Mouse (Mus musculus) retina, postnatal 1 day (tissue): ENCODE data around the gene Fuz.
A peak's percentile ranks its signal among the peaks of the same experiment; 100 is the strongest.
"Not testable (repeated sequence)": the region's sequence is repeated elsewhere in the genome, so short reads cannot be mapped to it uniquely, and the experiment has no call there.

Experiments
- DNase-seq: peaks from one replicate; pipeline ENCODE4 v3.0.0-alpha.2; 2012

Fuz gene

DNA sequence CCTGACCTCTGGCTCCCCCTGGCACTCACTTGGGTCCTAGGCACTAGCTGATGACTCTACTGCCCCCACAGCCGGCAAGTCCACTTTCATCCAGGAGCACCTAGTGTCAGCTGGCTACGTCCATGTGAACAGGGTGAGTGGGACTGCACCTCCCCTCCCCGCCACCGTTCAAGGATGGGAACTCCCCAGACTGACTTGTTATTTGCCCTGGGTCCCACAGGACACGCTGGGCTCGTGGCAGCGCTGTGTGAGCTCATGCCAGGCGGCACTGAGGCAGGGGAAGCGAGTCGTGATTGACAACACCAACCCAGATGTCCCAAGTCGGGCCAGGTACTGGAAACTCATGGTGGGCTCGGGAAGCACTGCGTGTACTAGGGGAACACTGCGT lies 34.5 kb upstream of the Fuz start:
- no peak for DNase-seq

DNA sequence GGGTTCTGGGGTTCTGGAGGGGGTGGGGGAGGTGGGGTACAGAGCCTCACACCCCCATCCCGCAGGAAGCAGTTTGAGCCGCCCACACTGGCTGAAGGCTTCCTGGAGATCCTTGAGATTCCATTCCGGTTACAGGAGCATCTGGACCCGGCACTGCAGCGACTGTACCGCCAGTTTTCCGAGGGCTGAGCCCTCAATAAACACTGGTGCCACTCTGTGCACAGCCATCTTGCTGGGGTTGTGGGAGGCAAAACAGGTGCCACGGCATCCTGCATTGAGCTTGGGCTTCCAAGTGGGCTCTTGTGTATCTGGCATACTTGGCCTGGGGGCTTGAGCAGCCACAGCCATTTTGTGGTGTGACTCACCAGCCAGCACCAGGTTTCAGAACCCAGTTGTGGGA lies 33.4 kb upstream of the Fuz start:
- no peak for DNase-seq

DNA sequence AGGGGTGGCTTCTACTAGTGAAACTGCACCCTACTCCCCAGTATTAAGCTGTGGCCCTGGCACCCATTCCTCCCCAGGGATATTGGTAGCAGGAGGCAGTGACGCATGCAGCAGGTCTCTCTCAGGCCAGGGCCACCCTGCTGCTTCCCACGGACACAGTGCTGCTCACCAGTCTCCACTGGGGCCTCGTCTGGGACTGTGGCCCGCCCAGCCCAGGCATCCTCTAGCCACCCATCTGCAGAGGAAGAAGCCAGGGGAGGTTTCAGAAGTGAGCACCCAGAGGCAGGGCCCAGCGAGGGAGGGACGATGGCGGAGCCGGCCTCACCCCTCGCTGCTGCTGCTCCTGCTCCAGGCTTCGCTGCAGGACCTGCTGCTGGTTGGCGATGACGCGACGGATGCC lies 32.7 kb upstream of the Fuz start:
- DNase-seq, result no peak

DNA sequence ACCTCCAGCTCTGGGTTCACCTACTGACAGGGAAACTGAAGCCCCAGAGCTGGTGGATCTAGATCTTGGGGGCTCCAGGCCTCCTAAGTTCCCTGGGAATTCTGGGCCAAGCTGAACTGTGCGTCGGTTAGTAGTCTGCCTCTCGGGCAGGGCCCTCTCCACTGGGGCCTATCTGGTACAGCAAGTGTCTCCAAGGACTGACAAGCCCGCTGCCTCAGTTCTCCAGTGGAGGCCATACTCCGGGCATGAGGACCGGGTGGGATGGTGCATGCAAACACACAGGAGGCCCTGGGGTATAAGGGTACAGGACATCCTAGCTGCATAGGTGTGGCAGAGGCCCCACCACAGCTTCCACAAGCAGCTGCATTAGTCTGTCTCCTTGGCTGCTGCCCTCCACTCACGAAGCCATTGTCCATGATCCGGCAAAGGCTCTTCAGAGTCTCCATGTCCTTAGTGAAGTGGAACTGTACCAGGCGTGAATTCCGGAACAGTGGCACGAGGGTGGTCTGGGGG lies 31.8 kb upstream of the Fuz start:
- no peak for DNase-seq

DNA sequence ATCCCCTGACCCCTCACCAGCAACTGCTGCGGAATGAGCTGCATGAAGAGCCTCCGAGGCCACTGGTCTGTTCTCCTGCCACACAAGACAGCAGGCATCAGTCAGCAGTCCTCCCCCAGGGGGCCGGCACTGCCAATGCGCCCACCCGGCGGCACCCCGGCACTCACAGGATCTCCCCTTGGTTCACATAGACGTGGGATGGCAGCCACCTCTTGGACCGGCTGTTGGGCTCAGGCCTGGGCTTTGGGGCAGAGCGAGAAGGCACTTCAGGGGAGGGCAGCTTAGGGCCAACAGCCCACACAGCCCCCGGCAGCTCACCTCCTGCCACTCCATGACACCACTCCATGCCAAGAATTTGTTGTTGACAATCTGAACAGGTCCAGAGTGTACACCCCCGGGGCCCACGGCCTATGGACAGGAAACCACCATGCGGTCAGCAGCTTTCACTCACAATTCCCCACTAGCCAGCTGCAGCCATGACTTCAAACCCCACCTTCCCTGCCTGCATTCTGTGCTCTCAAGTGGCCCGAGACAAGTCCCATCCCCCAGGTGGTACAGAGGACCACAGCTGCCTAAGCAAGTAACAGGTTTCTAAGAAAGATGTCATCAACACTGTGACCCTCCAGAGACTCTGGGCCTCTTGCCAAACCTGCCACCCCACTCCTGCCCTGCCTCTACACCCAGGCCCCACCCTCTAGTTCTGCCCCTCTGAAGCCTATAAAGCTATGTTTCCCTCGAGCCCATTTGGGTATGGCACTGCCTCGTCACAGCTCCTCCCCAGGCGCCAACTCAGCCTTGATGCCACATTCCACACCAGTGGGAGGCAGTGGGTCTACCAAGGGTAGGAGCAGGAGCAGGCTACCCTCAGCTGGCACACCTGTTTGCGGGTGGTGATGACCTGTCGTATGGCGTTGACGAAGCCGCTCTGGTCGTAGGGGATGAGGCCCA lies 31.0 kb upstream of the Fuz start:
- DNase-seq, result no peak

DNA sequence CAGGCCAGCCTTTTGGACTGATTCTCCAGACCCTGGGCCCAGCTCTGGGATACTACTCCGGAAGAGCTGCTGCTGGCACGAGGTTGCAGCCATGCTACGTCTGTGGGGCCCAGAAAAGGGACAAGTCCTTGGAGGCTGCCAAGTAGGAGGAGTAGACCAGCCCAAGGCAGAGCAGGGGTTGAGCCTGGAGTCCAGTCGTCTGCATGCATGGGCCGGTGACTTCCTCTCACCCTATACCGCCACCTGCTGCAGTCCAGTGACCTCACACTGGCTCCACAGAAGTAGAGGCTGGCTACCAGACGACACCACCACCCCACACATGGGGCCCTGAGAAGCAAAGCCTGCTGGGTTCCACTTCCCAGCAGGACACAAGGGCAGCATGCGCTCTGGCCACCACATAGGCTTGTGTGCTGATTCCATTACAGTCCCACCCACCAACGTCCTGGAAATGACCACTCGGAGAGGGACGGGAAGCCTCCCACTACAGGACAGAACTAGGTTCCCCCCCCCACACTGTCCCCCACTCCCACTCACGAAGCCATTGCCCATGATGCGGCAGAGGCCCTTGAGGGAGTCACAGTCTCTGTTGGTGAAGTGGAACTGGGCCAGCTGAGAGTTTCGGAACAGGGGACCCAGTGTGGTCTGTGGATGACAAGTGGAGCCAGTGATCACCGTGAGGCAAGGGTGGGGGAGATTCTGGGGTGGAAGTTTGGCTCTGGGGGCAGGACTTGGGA lies 29.4 kb upstream of the Fuz start:
- DNase-seq, result peak; percentile 53

DNA sequence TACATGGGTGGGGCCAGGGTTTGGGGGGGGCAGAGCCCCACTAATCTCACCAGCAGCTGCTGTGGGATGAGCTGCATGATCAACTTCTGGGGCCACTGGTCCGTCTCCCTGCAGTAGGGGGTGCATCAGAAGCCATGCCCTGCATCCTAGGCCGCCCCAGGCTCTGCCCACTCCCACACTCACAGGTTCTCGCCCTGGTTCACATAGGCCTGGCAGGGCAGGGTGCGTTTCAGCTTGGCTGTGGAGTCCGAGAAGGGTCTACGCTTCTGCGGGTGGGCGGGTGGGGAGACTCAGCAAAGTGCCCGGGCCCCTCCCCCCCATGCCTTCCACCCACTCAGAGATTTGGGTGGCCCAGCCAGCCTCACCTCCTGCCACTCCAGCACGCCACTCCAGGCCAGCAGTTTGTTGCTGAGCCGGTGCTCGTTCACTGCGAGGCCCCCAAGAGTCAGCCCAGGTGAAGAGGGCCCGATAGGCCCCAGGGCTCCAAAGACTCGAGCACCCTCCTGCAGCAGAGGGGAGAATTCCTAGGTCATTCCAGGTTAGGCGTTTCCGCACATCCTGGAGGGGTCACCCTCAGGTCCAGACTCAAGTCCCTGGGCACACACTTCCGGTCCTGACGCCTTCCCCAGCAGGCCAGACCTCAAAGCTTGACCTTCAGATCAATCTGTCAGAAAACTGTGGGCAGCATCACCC lies 28.7 kb upstream of the Fuz start:
- DNase-seq, result no peak

DNA sequence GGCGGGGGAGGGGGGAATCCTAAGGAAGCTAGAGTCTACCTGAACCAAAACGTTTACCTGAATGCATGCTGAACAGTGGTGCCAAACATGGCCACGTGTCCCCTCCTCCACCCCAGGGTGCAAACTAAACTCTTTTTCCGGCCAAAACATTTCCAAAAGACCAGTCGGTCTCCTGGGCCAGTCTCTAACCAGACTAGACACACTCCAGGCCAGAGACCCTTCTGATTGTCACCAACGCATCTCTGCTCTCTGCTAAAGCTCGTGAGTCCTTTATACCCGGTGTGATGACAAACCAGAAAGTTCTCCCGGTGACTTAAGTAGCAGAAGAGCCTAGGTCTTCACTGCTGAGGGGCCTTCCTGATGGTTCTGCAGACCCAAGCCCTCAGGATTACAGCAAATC lies 28.1 kb upstream of the Fuz start:
- no peak for DNase-seq

DNA sequence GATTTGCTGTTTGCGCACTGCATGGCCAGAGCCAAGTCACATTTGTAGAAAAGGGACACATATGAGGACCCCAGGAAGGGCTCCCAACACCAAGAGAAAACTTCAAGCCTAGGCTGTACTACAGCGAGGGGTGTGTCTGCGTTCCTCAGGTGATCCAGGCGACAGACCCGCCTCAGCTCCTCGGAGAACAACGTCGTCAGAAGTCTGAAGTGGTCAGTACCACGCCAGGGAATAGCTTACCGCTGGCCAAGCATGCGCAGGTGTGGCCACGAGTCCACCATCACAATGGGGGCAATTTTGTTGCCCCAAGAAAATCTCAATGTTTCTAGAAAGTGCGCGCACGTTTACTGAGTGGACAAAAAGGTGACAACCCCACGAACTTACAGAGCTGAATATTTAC lies 27.4 kb upstream of the Fuz start:
- no peak for DNase-seq

DNA sequence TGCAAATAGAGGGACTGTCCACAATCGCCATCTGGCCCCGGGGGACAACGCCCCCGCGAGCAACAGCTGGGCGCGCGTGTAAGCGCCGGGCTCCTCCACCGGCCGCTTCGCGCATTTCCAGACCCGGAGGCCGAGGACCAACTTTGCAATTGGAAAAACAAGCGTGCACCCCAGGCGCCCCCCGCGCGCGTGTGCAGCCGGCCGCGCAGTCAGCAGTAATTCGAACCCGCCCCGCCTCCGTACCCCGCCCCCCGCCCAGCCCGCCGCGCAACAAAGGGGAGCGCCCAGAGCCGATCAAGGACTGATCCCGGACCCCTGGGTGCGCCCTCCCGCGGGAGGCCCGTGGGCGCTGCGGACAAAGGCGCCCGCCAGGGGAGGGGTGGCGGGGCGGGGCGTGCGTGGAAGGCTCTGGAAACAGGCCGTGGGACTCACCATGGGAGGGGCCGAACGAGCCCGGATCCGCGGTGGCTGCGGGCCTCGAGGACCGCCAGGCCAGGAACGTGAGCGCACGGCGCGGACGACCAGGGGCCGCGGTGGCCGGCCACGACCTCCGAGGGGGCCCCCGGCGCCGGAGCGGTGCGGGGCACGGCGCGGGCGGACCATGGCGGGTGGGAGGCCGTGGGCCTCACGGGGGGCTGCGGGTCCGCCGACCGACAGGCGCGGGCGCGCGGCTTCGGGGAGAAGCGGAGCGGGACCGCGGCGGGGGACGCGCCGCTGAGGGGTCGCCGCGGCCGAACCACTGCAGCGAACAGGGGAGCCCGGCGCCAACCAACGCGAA lies 26.8 kb upstream of the Fuz start:
- DNase-seq, result peak; percentile 79

DNA sequence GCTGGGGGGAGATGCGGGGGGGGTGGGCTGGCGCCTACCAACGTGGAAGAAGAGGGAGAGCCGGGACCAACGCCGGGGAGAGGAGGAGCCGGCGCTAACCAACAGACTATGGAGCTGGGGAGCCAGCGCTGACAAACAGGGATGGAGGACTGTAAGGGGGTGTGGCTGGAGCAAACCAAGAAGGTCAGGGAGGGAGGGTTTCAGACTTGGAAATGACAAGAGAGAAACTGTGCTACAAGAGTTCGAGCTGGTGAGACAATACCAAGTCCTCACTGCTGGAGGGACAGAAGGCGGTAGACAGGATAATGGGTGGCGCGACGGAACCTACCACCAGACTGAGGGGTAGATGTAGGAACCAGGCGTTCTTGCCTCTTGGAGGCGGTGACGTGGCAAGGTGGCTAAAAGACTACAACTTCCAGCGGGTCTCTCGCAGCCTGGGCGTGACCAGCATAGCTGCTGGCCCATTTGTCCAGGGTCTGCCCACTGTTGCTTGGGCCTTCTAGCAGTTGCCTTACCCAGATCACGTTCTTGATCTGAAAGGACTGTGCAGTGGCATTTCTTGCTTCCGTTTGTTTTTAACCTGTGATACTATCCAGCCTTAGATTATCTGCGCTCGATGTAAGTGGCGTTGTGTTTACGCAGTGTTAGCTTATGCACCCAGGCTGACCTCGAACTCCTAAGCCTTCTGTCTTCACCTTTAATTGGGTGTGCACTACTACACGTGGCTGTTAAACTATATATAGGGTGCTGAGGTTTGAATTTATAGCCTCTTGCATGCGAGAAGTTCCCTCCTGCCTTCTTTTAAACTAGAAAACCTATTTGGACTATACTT lies 26.0 kb upstream of the Fuz start, which contains the start of gene Ptov1:
TSS of gene Ptov1 (minus strand) at position 92 of the 832 bp plus-strand sequence.
- DNase-seq, result peak; percentile 100

DNA sequence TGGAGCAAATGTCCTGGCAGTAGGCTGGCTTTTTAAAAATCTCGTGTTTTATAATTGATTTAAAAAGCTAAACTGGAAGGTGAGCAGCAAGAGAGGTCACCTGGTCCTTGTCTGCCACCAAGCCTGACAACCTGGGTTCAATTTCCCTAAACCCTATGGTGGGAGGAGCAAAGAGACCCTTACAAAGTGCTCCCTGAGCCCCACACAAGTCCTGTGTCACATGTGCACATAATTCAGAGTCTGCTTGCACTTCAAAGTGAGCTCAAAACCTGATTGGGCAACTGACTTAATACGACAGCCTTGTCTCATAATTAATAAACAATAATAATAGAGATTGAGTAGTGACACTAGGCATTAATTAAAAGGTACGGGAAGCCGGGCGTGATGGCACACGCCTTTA lies 25.3 kb upstream of the Fuz start:
- DNase-seq, result no peak

DNA sequence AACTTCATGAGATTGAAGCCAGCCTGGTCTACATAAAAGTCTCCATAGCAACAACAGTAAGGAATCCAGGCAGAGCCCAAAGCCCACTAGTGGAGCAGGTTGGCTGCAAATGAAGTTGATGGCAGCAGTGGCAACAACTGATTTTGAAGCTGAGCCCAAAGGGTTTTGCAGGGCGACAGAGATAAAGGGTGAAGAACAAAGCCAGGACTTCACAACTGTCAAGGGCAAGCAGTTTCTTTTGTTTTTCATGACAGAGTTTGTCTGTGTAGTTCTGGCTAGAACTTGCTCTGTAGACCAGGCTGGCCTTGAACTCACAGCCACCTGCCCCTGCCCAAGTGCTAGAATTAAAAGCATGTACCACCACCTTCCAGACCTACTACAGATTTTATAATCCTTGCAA lies 24.7 kb upstream of the Fuz start:
- no peak for DNase-seq

DNA sequence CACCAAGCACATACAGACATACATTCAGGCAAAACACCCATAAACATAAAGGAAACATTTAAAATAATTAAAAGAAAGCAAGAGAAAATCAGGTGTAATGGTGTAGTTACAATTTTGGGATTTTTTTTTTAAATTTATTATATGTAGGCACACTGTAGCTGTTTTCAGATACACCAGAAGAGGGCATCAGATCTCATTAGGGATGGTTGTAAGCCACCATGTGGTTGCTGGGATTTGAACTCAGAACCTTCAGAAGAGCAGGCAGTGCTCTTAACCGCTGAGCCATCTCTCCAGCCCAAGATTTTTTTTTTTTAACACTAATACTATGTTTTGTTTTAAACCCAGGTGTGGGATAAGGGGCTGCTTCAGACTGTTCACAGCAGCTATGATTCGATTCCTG lies 24.1 kb upstream of the Fuz start:
- not testable (repeated sequence) for DNase-seq

DNA sequence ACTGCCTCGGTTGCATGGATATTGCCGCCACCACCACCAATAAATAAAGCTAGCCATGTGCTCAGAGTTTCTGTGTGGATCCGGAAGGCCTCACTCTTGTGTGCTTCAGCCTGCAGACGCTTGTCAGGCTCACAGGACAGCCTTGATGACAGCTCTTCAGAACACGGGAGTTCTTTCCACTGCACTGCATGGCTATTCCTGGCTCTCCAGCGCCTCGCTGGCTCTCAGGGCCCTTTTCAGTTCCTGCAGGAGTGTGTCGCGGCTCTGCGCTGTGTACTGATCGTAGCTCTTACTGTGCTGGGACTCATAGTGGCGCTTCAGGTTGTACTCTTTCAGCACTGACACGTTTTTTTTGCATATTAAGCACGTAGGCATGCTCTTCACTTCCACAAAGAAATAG lies 18.0 kb upstream of the Fuz start:
- no peak for DNase-seq

DNA sequence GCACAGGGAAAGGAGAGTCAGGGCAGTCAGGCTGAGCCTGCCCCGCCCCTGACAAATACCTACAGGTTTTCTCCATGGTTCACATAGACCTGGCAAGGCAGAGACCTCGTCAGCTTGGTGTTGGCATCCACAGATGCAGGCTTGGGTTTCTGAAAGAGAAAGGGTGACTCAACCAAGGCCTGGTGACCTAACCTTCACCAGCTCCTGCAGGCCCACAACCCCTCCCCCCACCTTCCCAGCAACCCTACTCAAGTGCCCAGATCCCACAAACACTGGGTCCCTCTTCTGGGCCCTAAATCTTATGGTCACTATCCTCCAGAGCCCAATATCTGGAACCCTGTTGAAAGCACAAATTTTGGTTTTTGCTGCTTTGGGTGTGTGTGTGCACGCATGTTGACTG lies 12.8 kb upstream of the Fuz start:
- no peak for DNase-seq

DNA sequence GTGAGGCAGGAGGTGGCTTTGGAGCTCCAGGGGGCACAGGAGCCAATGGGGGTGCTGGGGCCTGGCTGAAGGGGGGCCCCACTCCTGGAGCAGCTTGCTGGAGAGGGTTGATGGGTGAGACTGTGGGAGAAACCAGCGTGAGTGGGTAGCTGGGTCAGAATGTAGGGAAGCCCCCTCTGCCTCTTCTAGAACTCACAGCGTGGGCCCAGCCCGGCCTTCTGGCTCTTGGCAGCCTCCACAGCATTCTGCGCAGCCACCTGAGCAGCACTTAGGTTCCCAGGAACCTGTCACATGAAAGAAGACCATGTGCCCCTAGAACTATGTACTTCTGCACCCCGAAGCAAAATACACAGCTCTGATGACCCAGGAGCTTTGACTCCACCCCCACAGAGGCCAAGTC lies 11.2 kb upstream of the Fuz start:
- DNase-seq, result no peak

DNA sequence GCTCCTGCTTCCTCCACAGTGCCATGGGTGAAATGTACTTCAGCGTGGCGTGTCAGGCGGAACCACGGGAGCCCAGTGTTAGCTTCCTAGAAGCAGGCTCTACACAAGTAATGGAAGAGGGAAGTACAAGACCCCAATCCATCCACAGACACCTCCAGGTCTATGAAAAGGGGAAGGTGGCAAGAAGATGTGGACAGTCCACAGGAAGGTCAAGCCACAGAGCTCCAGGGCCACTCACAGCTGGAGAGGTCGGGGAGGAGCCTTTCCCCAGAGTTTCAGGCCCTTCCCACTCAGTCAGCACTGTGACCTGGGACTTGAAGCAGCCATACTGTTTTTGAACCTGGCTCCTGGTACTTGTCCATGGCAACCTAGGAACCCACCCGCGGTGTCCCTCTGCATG lies 8.9 kb upstream of the Fuz start:
- no peak for DNase-seq

DNA sequence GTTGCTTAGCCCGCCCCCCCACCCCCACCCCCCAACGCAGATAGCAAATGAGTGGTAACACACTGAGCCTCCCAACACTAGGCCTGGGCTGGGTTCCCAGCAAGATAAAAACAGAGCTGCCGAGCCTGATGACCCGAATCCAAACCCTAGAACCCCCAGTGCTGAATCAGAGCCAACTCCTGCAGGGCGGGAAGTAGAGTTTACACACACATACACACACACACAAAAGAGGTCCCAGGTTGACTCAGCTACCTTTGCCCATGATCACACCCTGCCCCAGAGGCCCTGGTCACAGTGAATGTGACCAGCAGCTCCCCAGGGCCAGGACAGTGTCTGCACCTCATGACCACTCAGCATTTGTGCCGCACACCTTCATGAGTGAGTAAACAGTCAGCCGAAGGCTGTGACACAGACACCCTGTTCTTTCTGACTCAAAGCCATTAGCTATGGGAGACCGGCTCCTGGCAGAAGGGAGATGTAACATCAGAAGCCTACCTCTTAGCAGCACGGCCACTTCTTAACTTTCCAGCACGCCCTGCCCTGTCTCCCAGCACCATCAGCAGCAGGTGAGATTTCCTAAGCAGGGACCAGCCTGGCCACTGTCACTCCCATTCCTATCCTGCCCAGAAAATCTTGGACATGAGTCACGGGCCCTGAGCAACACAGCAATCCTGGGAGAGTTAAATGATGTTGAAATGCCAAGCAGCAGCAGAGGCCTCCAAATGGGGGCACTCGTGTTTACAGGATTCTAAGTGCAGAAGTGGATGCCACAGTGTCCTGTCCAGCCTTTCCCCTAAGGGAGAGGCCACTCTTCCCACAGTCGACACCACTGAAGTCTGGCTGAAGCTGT lies 7.4 kb upstream of the Fuz start:
- no peak for DNase-seq

DNA sequence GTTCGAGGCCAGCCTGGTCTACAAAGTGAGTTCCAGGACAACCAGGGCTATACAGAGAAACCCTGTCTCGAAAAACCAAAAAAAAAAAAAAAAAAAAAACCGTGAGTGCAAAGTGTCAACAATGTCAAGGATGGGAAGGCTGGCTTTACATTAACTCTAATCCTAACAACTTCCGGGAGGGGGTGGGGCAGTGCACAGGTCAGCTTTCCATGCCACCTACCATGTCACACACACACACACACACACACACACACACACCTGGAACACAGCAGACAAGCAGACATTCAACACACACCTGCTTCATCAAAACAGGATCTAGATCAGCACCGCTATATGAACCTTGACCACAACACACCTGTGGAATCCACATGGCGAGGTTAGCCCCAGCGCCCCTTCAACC lies 5.7 kb upstream of the Fuz start:
- no peak for DNase-seq

DNA sequence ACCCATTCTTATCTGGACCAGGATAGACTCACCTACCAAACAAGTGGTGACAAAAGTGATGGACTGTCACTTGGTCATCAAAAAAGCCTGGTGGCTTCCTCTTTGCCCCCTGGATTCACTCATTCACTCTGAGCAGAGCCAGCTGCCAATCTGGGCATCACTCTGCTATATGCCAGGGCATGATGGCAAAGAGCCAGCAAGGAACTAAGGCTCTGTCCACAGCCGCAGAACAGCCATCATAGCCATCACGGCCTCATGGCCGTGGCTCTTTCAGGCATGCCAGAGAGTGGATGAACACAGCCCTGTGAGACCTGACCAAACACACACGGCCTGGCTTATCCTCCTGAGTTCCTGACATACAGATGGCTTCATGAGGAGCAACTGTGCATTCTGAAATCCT lies 5.1 kb upstream of the Fuz start:
- no peak for DNase-seq
